Mouse (Mus musculus) spleen, adult 12 weeks (tissue): ENCODE results near the gene Zfp410.

Experiments
- DNase-seq: peaks from one replicate; pipeline ENCODE4 v3.0.0; 2022; ENCODE audit warnings: low spot score

Zfp410 gene

GRCm38 (mm10) chr12:84361555-84362489, 45.2 kb downstream of the Zfp410 start, which contains the start of the genes Coq6 and Fam161b:
Gene Coq6, plus strand, starts transcription at chr12:84361657.
Gene Fam161b, minus strand, starts transcription at chr12:84361833.
- peak; percentile 84 for DNase-seq

- DNase-seq: no peak
These were observed 46.2 kb downstream of the Zfp410 start for GRCm38 (mm10) chr12:84362872-84363271.

DNA sequence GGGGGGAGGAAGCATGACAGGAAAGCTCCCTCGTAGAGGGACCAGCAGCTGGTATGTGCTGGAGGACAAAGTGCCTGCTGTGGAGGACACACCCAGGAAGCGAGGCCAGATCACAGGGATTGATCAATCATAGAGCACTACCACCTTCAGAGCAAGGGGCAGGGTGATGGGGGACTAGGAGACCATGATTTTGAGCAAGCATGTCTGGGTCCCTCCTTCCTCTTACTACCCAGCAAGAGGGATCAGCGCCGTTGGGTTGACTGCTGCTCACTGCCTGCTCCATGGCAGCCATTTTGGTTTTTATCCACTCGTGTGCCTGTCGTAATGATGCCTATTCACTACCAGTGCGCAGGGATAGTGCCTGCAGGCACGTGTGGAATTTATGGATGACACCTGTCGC, 47.6 kb downstream of the Zfp410 start:
- DNase-seq: no peak

DNA sequence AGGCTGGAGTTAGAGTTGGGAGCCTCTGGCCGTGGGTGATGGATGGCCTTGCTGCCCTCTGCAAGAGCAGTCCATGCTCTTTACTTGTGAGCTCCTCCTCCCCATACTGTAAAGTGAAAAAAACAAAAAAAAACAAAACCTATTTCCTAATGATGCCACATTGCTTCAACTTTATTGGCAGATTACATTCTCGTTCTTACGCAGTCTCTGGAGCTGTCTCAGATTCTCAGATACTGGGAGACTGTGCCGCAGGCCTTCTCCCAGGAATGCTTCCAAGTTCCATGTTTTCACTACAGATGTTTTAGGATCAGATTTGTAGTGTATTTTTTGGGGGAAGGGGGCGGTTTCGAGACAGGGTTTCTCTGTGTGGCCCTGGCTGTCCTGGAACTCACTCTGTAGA, 48.5 kb downstream of the Zfp410 start:
- no peak for DNase-seq

DNA sequence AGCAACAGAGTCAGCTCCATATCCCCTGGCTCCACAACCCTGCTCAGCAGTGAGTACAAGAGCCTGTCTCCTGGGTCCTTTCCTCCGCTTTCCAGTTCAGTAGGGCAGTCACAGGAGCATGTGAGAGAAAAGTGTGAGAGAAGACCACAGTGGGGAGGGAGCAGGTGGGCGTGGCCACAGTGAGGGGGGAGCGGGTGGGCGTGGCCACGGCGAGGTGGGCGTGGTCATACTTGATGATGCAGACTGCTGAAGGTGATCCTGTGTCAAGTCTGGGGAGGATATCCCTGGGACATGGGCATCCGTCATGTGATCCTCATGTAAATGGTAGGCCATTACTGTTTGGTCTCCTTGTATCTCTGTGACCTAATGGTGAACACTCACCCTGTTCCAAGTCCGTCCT, 50.3 kb downstream of the Zfp410 start:
- no peak for DNase-seq

GRCm38 (mm10) chr12:84371647-84372046, 55.0 kb downstream of the Zfp410 start:
- no peak for DNase-seq

DNA sequence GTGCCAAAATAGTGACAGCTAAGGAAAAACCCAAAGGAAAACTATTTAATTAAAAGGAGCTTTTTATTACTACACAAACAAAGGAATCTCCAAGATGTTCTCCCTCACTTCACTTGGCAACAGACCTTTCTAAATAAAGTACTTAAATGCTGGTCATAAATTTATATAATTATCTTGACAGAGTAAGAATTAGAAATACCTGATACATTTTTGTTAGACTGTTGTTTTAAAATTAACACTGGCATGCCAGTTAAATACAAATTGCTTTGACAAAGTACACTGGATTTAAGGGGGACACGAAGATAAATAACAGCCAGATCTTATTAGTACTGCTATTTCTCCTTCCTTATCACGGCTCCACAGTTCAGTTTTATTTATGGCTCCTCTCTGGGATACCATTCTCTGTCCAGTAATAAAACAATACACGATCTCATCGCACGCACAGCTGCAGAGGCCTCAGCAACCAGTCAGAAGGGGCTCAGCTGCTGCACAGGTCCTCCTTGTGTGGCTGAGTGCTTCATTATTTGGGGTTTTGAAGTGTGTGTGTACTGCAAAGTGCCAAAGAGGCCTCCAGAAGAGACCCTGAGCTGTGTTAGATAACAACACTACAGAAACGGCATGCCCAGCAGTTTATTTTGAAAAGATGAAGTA, 57.3 kb downstream of the Zfp410 start:
- DNase-seq: no peak

DNA sequence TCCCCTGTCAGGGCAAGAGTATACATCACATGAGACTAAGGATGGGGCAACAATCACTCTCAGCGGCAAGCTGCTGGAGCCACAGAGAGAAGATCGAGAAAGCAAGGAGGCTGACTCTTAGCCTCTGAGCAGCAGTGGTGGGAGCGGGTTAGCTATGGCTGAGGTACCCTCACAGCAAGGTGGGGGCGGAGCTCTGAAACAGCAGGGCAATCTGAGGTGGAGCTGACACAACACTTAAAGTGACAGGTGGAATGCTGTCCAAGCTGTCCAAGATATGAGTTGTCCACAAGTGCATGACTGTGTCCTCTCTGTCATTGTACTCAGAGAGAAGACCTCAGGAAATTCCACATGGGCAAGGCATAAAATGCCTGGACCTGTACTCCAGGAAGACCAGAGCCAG, 65.7 kb downstream of the Zfp410 start:
- DNase-seq: no peak

GRCm38 (mm10) chr12:84384644-84385081, 68.0 kb downstream of the Zfp410 start:
- DNase-seq: no peak

- DNase-seq: no peak
These were observed 68.8 kb downstream of the Zfp410 start for GRCm38 (mm10) chr12:84385408-84385807.

DNA sequence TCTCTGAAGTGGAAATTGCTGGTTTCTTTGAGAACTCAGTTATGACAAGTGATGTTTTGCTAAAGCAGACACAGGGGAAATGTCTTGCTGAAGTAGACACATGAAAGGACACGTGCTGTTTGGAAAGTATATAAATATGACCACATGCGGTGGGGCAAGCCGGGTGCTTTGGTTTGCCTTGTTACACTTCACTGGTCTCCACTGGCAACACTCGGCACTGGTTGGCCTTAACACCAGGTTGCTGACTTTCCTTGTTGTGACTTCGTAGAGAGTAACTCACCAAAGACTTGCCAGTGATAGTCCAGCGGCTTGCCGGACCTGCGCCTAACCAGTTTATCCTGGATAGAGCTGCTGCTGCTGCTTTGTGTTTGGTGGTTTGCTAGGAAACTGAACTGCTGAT, 71.4 kb downstream of the Zfp410 start:
- no peak for DNase-seq

DNA sequence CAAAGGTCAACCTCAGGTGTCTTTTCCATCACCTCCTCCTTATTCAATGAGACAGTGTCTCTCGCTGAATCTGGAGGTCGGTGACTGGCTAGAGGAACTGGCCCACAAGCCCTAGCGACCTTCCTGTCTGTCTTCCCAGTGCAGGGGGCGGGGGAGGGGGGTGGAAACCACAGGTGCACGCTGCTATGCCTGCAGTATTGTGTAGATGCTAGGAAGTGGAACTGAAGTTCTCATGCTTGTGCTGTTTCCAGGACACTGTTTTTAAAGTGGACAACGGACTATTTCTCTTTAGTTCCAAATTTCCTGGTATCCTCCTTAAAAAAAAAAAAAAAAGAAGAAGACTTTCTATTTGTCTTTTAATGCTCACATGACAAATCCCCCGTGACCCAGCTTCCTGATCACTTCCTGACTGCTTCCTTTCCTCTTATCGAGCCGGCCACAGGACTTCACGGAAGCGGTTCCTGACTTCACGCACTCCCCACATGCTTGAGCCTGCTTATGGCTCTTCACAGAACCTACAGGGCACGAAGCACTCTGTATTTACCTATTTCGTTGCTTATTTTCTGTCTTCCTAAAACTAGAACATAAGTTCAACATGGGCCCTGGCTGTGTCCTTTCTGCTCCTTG, 72.2 kb downstream of the Zfp410 start:
- DNase-seq: no peak

DNA sequence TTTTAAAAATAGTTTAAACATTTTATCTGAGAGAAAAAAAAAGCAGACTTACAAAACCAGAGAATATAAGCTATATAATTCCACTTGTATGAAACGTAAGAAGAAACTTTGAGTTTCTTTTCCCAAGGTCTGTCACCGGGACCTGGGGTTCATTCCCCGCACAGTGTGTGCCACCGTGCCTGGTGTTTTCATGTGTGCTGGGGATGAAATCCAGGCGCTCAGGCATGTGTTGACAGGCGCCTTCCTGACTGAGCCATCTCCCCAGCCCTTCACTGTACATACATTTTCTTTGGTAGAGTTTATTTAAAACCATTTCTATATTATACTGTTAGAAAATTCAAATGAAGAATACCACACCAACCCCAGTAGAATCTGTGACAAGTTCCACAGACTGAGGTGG, 73.7 kb downstream of the Zfp410 start:
- DNase-seq: no peak

GRCm38 (mm10) chr12:84392681-84393080, 76.0 kb downstream of the Zfp410 start:
- no peak for DNase-seq
